In the genomic region with DNA sequence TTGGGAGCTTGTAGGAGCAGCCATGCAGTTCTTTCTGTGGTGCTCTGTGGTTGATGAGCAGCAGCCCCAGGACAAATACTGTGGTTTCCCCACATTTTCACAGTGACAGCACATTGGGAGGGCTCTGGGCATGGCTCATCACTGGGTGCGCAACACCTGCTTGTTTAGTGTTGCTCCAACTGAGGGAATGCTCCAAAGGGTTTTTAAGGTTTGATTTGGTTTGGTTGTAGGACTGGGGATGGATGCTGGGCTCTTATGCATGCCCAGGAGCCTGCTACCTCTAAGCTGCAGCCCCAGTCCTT, we compare ENCODE assay signal across 31 mouse cellular contexts. TPM values are rescaled to one million over a fixed set of nuclear protein-coding genes. Genes with fewer than 3 reads are reported as not detected.
DNase-seq lines count a peak whose midpoint lies in the region; ATAC-seq lines count a peak whose summit lies in the region.
"Had no signal": no experiment of that assay in that cellular context is flagged by ENCODE, and none has a peak within 500 bp of the region (broad histone marks: within the 10 kb centered on the region; RNA-seq: fewer than 3 reads in every experiment).

No protein-coding gene starts in this region.

- H3K27me3 ChIP-seq in kidney, embryonic 15.5 days, result no peaks in the 10 kb centered on the region
- no peaks in the 10 kb centered on the region for H3K27me3 ChIP-seq in embryonic facial prominence, embryonic 15.5 days
- no peaks in the 10 kb centered on the region for H3K27me3 ChIP-seq in stomach, embryonic 15.5 days (replicated peaks)
- H3K27me3 ChIP-seq: forebrain, embryonic 13.5 days; heart, embryonic 13.5 days; intestine, embryonic 15.5 days; limb, embryonic 12.5 days; megakaryocyte, embryonic 14.5 days; midbrain, embryonic 12.5 days; neural tube, embryonic 13.5 days had no signal

- H3K27ac ChIP-seq in kidney, embryonic 15.5 days, result peak overlapping the region; percentile 19
- H3K27ac ChIP-seq in embryonic facial prominence, embryonic 15.5 days (replicated peaks), result peak overlapping the region; percentile 66; the same call in 1 of the 2 replicates
- peak overlapping the region; percentile 65 for H3K27ac ChIP-seq in stomach, embryonic 15.5 days
- H3K27ac ChIP-seq: forebrain, embryonic 13.5 days; gastrocnemius, adult 2 months; heart, embryonic 13.5 days; intestine, embryonic 15.5 days; limb, embryonic 12.5 days; midbrain, embryonic 12.5 days; neural tube, embryonic 13.5 days had no signal

- 91% methylated on average over 1 of the region's 1 CpGs for WGBS in kidney, embryonic 15.5 days
- 77% methylated on average over 1 of the region's 1 CpGs for WGBS in embryonic facial prominence, embryonic 15.5 days
- WGBS in stomach, embryonic 15.5 days, result 97% methylated on average over 1 of the region's 1 CpGs

- peaks cover 9% of the 10 kb centered on the region for H3K36me3 ChIP-seq in kidney, embryonic 15.5 days
- 0 out of 2 replicates have a peak, but pooled peaks cover 3% of the 10 kb centered on the region for H3K36me3 ChIP-seq in embryonic facial prominence, embryonic 15.5 days
- no peaks in the 10 kb centered on the region for H3K36me3 ChIP-seq in stomach, embryonic 15.5 days
- H3K36me3 ChIP-seq: intestine, embryonic 15.5 days had no signal

- H3K4me1 ChIP-seq in kidney, embryonic 15.5 days, result peaks cover 22% of the 10 kb centered on the region
- peaks cover 18% of the 10 kb centered on the region; the same call in 1 of the 2 replicates for H3K4me1 ChIP-seq in embryonic facial prominence, embryonic 15.5 days
- peaks cover 12% of the 10 kb centered on the region; the same call in 1 of the 2 replicates for H3K4me1 ChIP-seq in stomach, embryonic 15.5 days
- H3K4me1 ChIP-seq: limb, embryonic 12.5 days; midbrain, embryonic 12.5 days; neural tube, embryonic 13.5 days had no signal

- no peak overlapping the region for H3K9ac ChIP-seq in kidney, embryonic 15.5 days
- H3K9ac ChIP-seq in embryonic facial prominence, embryonic 15.5 days, result no peak overlapping the region
- no peak overlapping the region for H3K9ac ChIP-seq in stomach, embryonic 15.5 days
- H3K9ac ChIP-seq: forebrain, embryonic 13.5 days; heart, embryonic 13.5 days; intestine, embryonic 15.5 days; limb, embryonic 12.5 days; midbrain, embryonic 12.5 days; neural tube, embryonic 13.5 days had no signal

- H3K4me3 ChIP-seq in kidney, embryonic 15.5 days (replicated peaks), result no peak overlapping the region
- H3K4me3 ChIP-seq in embryonic facial prominence, embryonic 15.5 days (replicated peaks), result no peak overlapping the region
- H3K4me3 ChIP-seq in stomach, embryonic 15.5 days (replicated peaks), result no peak overlapping the region
- H3K4me3 ChIP-seq: forebrain, embryonic 13.5 days; gastrocnemius, adult 2 months; heart, embryonic 13.5 days; intestine, embryonic 15.5 days; limb, embryonic 12.5 days; megakaryocyte, embryonic 14.5 days; midbrain, embryonic 12.5 days; myocyte; neural tube, embryonic 13.5 days had no signal

- no peak for DNase-seq in kidney, adult 11 months
- peak; percentile 48 for DNase-seq in 3T3-L1 (ENCODE audit: low read depth, low spot score)
- no peak for DNase-seq in frontal cortex, postnatal 10 days (ENCODE audit: low spot score in 2 of 2)
- no peak for DNase-seq in layer of hippocampus, adult 18-20 months (ENCODE audit: low spot score in 2 of 2)
- DNase-seq in layer of hippocampus, postnatal 14 days (ENCODE audit: low spot score in 2 of 2), result no peak
- DNase-seq: adrenal gland, postnatal 10 days; B cell, adult 2 months; cerebellum, adult 11 months; cerebellum, adult 9-10 months; gastrocnemius, adult 2 months; heart, postnatal 10 days; kidney, adult 9 months; kidney, postnatal 4 days; lung, postnatal 4 days; right cerebral cortex, postnatal 4 days; thymus, postnatal 25 days had no signal

- ATAC-seq in kidney, embryonic 15.5 days (replicated peaks; ENCODE audit: low FRiP score), result peak; percentile 46
- ATAC-seq in embryonic facial prominence, embryonic 15.5 days (ENCODE audit: insufficient number of reproducible peaks, low FRiP score, low TSS enrichment, low read depth), result no peak
- ATAC-seq in stomach, embryonic 15.5 days (ENCODE audit: insufficient read depth, low FRiP score, low read depth), result no peak
- ATAC-seq: forebrain, embryonic 13.5 days; hindbrain, embryonic 16.5 days had no signal

- H3K9me3 ChIP-seq in kidney, embryonic 15.5 days (replicated peaks), result no peaks in the 10 kb centered on the region
- H3K9me3 ChIP-seq in embryonic facial prominence, embryonic 15.5 days (replicated peaks), result no peaks in the 10 kb centered on the region
- H3K9me3 ChIP-seq in stomach, embryonic 15.5 days, result no peaks in the 10 kb centered on the region
- H3K9me3 ChIP-seq: forebrain, embryonic 13.5 days; heart, embryonic 13.5 days; intestine, embryonic 15.5 days; limb, embryonic 12.5 days; megakaryocyte, embryonic 14.5 days; midbrain, embryonic 12.5 days; neural tube, embryonic 13.5 days had no signal

- H3K4me2 ChIP-seq in kidney, embryonic 15.5 days, result peak overlapping the region; percentile 3; the same call in 1 of the 2 replicates
- no peak overlapping the region for H3K4me2 ChIP-seq in embryonic facial prominence, embryonic 15.5 days (replicated peaks)
- no peak overlapping the region for H3K4me2 ChIP-seq in stomach, embryonic 15.5 days
- H3K4me2 ChIP-seq: forebrain, embryonic 13.5 days; heart, embryonic 13.5 days; intestine, embryonic 15.5 days; limb, embryonic 12.5 days; liver, embryonic 11.5 days; midbrain, embryonic 12.5 days; neural tube, embryonic 13.5 days had no signal

RNA-seq across cellular contexts. Expression of gene Nol10, which starts 39.8 kb away (rescaled TPM):
- 28.2 and 28.7 TPM in 2 replicates for polyA plus RNA-seq in kidney, embryonic 15.5 days (2015; fragmentation: Nextera tagmentation; extraction: Ambion mirVana)
- 19.8 and 20.8 TPM in 2 replicates for polyA plus RNA-seq in embryonic facial prominence, embryonic 15.5 days (2015; fragmentation: Nextera tagmentation; extraction: Ambion mirVana)
- 17.8 and 20.1 TPM in 2 replicates for polyA plus RNA-seq in stomach, embryonic 15.5 days (2015; fragmentation: Nextera tagmentation; extraction: Ambion mirVana)
- 10 to 100 TPM; 19.5 to 19.7 TPM for total RNA-seq in layer of hippocampus, adult 18-20 months (2021)
- total RNA-seq in layer of hippocampus, postnatal 14 days (2021), result 10 to 100 TPM; 19.7 to 20.2 TPM

RNA-seq across cellular contexts. Expression of gene Atp6v1c2, which starts 58.9 kb away (rescaled TPM):
- polyA plus RNA-seq in kidney, embryonic 15.5 days (2015; fragmentation: Nextera tagmentation; extraction: Ambion mirVana), result 2.6 and 2.7 TPM in 2 replicates
- polyA plus RNA-seq in embryonic facial prominence, embryonic 15.5 days (2015; fragmentation: Nextera tagmentation; extraction: Ambion mirVana), result 6.5 and 8.7 TPM in 2 replicates
- 0.37 and 0.40 TPM in 2 replicates for polyA plus RNA-seq in stomach, embryonic 15.5 days (2015; fragmentation: Nextera tagmentation; extraction: Ambion mirVana)
- total RNA-seq in layer of hippocampus, adult 18-20 months (2021), result 1 to 10 TPM; 2.9 to 3.4 TPM
- 1 to 10 TPM; 3.1 to 3.4 TPM for total RNA-seq in layer of hippocampus, postnatal 14 days (2021)
- total RNA-seq: gastrocnemius, adult 2 months; heart, postnatal 10 days had no signal
- polyA plus RNA-seq: liver, embryonic 16.5 days; spleen, adult 2 months had no signal
